Mouse (Mus musculus) spleen, adult 2 months (tissue): ENCODE measurements around the gene Bicra. TPM values are rescaled to one million over a fixed set of nuclear protein-coding genes. Genes with fewer than 3 reads are reported as not detected.

Experiments used
- DNase-seq, 2 experiments: peaks; one replicate each; pipeline versions ENCODE4 v3.0.0 to v3.0.0-alpha.2; 2012 to 2021; ENCODE audit warnings: low spot score in 2 of 2, low read depth in 1 of 2
- H3K27ac ChIP-seq: fragments of 200-500 bp; 2 replicates; pipeline ENCODE4 v1.5.1; 2012; ENCODE audit warnings: low read length, inconsistent platforms; ENCODE audit not compliant: insufficient read depth
- H3K27me3 ChIP-seq: fragments of 200-500 bp; 2 replicates; pipeline ENCODE4 v1.6.1; 2012; ENCODE audit warnings: mild to moderate bottlenecking, moderate library complexity, low read length, inconsistent platforms; ENCODE audit not compliant: control insufficient read depth, insufficient read depth
- H3K36me3 ChIP-seq: fragments of 200-500 bp; 2 replicates; pipeline ENCODE4 v1.6.1; 2012; ENCODE audit warnings: mild to moderate bottlenecking, low read length, inconsistent platforms; ENCODE audit not compliant: control insufficient read depth, insufficient read depth
- H3K4me1 ChIP-seq: fragments of 200-500 bp; 2 replicates; pipeline ENCODE4 v1.6.1; 2011; ENCODE audit warnings: inconsistent platforms; ENCODE audit not compliant: control insufficient read depth, insufficient read depth, insufficient read length
- H3K4me3 ChIP-seq: fragments of 200-500 bp; 2 replicates; pipeline ENCODE4 v1.5.1; 2011; ENCODE audit warnings: mild to moderate bottlenecking, inconsistent platforms; ENCODE audit not compliant: insufficient read depth, insufficient read length; ENCODE audit errors: extremely low read depth
- CTCF ChIP-seq: fragments of 200-500 bp; IDR thresholded peaks from 2 replicates; pipeline ENCODE4 v1.5.1; 2011; ENCODE audit warnings: mild to moderate bottlenecking, inconsistent platforms; ENCODE audit not compliant: insufficient read depth, insufficient read length, insufficient replicate concordance; ENCODE audit errors: extremely low read depth
- POLR2A ChIP-seq: fragments of 200-500 bp; IDR thresholded peaks from 2 replicates; pipeline ENCODE4 v1.6.1; 2011; ENCODE audit warnings: low read depth, low read length, inconsistent platforms
- WGBS: fragments of 180-500 bp; shearing (Covaris S2); methylation state at CpG from one replicate; pipeline ENCODE4 v1.1.7; 2018; 5-methylcytosine and 5-hydroxymethylcytosine counted together
- polyA plus RNA-seq: library from polyadenylated mRNA; depleted of rRNA; stranded (reverse); fragments of >200 nt; gene quantifications from 2 replicates; pipeline ENCODE4 v1.2.3, GENCODE M21; 2012

Gene Bicra
- polyA plus RNA-seq, 1 experiment, result 40.4 TPM

- no peak for TF ChIP-seq POLR2A
- TF ChIP-seq CTCF, result no peak
- 83% methylated on average over 3 of the region's 3 CpGs for WGBS
- no peak for DNase-seq
- Histone ChIP-seq H3K36me3 (peaks cover 34% of the 10 kb centered on the region), H3K27ac (no peak overlapping the region), H3K4me1 (no peaks in the 10 kb centered on the region), H3K4me3 (no peak overlapping the region), H3K27me3 (no peaks in the 10 kb centered on the region)
Measured at GRCm38 (mm10) chr7:15991764-15992163, 56.0 kb downstream of the Bicra start.

GRCm38 (mm10) chr7:15987661-15988356, 59.9 kb downstream of the Bicra start:
- H3K27me3 ChIP-seq, result no peaks in the 10 kb centered on the region
- TF ChIP-seq CTCF, result no peak
- no peak for TF ChIP-seq POLR2A
- H3K4me3 ChIP-seq, result no peak overlapping the region
- no peak for DNase-seq
- peaks cover 28% of the 10 kb centered on the region for H3K36me3 ChIP-seq
- no peak overlapping the region for H3K27ac ChIP-seq
- H3K4me1 ChIP-seq, result no peaks in the 10 kb centered on the region
- 95% methylated on average over 16 of the region's 16 CpGs for WGBS

GRCm38 (mm10) chr7:15982729-15983407, 64.9 kb downstream of the Bicra start:
- H3K36me3 ChIP-seq, result peaks cover 31% of the 10 kb centered on the region

GRCm38 (mm10) chr7:15981538-15981937, 66.2 kb downstream of the Bicra start:
- no peak for TF ChIP-seq POLR2A
- no peak for TF ChIP-seq CTCF
- Histone ChIP-seq H3K4me3 (no peak overlapping the region), H3K4me1 (no peaks in the 10 kb centered on the region), H3K27ac (no peak overlapping the region), H3K27me3 (no peaks in the 10 kb centered on the region), H3K36me3 (peaks cover 22% of the 10 kb centered on the region)
- 90% methylated on average over 4 of the region's 4 CpGs for WGBS
- no peak for DNase-seq

More at GRCm38 (mm10) chr7:15982729-15983407, 64.9 kb downstream of the Bicra start:
- WGBS, result 20% methylated on average over 4 of the region's 4 CpGs
- no peak overlapping the region for H3K27ac ChIP-seq
- no peak overlapping the region for H3K4me3 ChIP-seq
- no peak for TF ChIP-seq POLR2A
- TF ChIP-seq CTCF, result peak; percentile 7; the same call in 1 of the 2 replicates
- peak in 1 of 2 experiments; percentile 47 for DNase-seq
- no peaks in the 10 kb centered on the region for H3K27me3 ChIP-seq
- no peaks in the 10 kb centered on the region for H3K4me1 ChIP-seq

GRCm38 (mm10) chr7:15980246-15980645, 67.5 kb downstream of the Bicra start:
- H3K36me3 ChIP-seq, result peaks cover 25% of the 10 kb centered on the region
- TF ChIP-seq CTCF, result no peak
- no peak for TF ChIP-seq POLR2A
- no peak overlapping the region for H3K27ac ChIP-seq
- no peaks in the 10 kb centered on the region for H3K4me1 ChIP-seq
- no peak for DNase-seq
- 74% methylated on average over 8 of the region's 8 CpGs for WGBS
- H3K4me3 ChIP-seq, result no peak overlapping the region
- H3K27me3 ChIP-seq, result no peaks in the 10 kb centered on the region

GRCm38 (mm10) chr7:15975904-15976303, 71.8 kb downstream of the Bicra start:
- Histone ChIP-seq H3K4me1 (no peaks in the 10 kb centered on the region), H3K36me3 (peaks cover 40% of the 10 kb centered on the region), H3K27me3 (no peaks in the 10 kb centered on the region), H3K27ac (no peak overlapping the region), H3K4me3 (no peak overlapping the region)
- WGBS, result 75% methylated on average over 4 of the region's 4 CpGs
- TF ChIP-seq CTCF, result peak; percentile 75; the same call in 1 of the 2 replicates
- no peak for TF ChIP-seq POLR2A
- DNase-seq, result peak in 1 of 2 experiments; percentile 30

- DNase-seq, result no peak
- H3K27me3 ChIP-seq, result no peaks in the 10 kb centered on the region
- H3K36me3 ChIP-seq, result peaks cover 40% of the 10 kb centered on the region
- no peaks in the 10 kb centered on the region for H3K4me1 ChIP-seq
- TF ChIP-seq CTCF (no peak), POLR2A (no peak)
- H3K4me3 ChIP-seq, result no peak overlapping the region
- H3K27ac ChIP-seq, result no peak overlapping the region
- 86% methylated on average over 10 of the region's 10 CpGs for WGBS
Measured at GRCm38 (mm10) chr7:15975451-15975850, 72.3 kb downstream of the Bicra start.
